Mouse (Mus musculus) erythroid progenitor cell, adult 5-6 weeks (primary cell): ENCODE data around the gene Tac2. TPM values are rescaled to one million over a fixed set of nuclear protein-coding genes. Genes with fewer than 3 reads are reported as not detected.

Experiments
- ATAC-seq: replicated peaks from 2 replicates; pipeline ENCODE4 v1.8.0; 2016; ENCODE audit warnings: moderate number of reproducible peaks, mild to moderate bottlenecking, moderate TSS enrichment, inconsistent platforms; ENCODE audit not compliant: poor library complexity, low FRiP score, severe bottlenecking
- total RNA-seq, 2 experiments: library from RNA; stranded (forward) in 1 of 2; stranded (reverse) in 1 of 2; fragments of 150-400 nt in 1 of 2; fragments of 186-747, 209-891 nt in 1 of 2; gene quantifications; 2 replicates each; pipeline versions ENCODE4 v1.2.3 to v1.2.4; 2015 to 2017; ENCODE audit warnings: low replicate concordance in 2 of 2

Gene Tac2
- total RNA-seq, 2 experiments from 2014 or later = 20.4 to 51.1 TPM

GRCm38 (mm10) chr10:127721671-127722418, 2.4 kb upstream of the Tac2 start:
- ATAC-seq = no peak

- ATAC-seq = 0 out of 2 replicates have a peak, but pooled peaks have one; percentile 32
Observed at GRCm38 (mm10) chr10:127725136-127725535, 858 bp downstream of the Tac2 start.

GRCm38 (mm10) chr10:127728437-127728836, 4.2 kb downstream of the Tac2 start:
- no peak for ATAC-seq

GRCm38 (mm10) chr10:127730285-127730932, 6.1 kb downstream of the Tac2 start:
- peak; percentile 67 for ATAC-seq

- no peak for ATAC-seq
Observed at GRCm38 (mm10) chr10:127730933-127731310, 6.6 kb downstream of the Tac2 start.

- ATAC-seq = no peak
Observed at GRCm38 (mm10) chr10:127731397-127731796, 7.1 kb downstream of the Tac2 start.

- no peak for ATAC-seq
Observed at GRCm38 (mm10) chr10:127734434-127734833, 10.2 kb downstream of the Tac2 start.

- no peak for ATAC-seq
Observed at GRCm38 (mm10) chr10:127736266-127736665, 12.0 kb downstream of the Tac2 start.

GRCm38 (mm10) chr10:127736916-127737315, 12.6 kb downstream of the Tac2 start:
- ATAC-seq = no peak

- ATAC-seq = no peak
Observed at GRCm38 (mm10) chr10:127737552-127737951, 13.3 kb downstream of the Tac2 start.

GRCm38 (mm10) chr10:127738151-127738882, 14.0 kb downstream of the Tac2 start:
- peak; percentile 49; the same call in 1 of the 2 replicates for ATAC-seq

GRCm38 (mm10) chr10:127739083-127739660, 14.9 kb downstream of the Tac2 start, which contains the start of gene Zbtb39:
Gene Zbtb39, plus strand, starts transcription at chr10:127739538.
- ATAC-seq = peak; percentile 53

GRCm38 (mm10) chr10:127739661-127740161, 15.4 kb downstream of the Tac2 start:
- ATAC-seq = peak; percentile 25; the same call in 1 of the 2 replicates

- ATAC-seq = peak; percentile 58
Observed at GRCm38 (mm10) chr10:127744661-127745060, 20.4 kb downstream of the Tac2 start.

- no peak for ATAC-seq
Observed at GRCm38 (mm10) chr10:127745886-127746285, 21.6 kb downstream of the Tac2 start.

GRCm38 (mm10) chr10:127747254-127747653, 23.0 kb downstream of the Tac2 start:
- ATAC-seq = no peak

- ATAC-seq = no peak
Observed at GRCm38 (mm10) chr10:127748847-127749612, 24.8 kb downstream of the Tac2 start.

- no peak for ATAC-seq
Observed at GRCm38 (mm10) chr10:127750136-127750777, 26.0 kb downstream of the Tac2 start.

GRCm38 (mm10) chr10:127751548-127751947, 27.3 kb downstream of the Tac2 start, which contains the start of gene Gpr182:
Gene Gpr182, minus strand, starts transcription at chr10:127751732.
- ATAC-seq = no peak
